Mouse (Mus musculus) stomach, embryonic 16.5 days (tissue): ENCODE measurements around the gene Nomo1. TPM values are rescaled to one million over a fixed set of nuclear protein-coding genes. Genes with fewer than 3 reads are reported as not detected.

ENCODE experiments used
- ATAC-seq: fragments of 200-750 bp; cut with Nextera tagmentation; 2 replicates; pipeline ENCODE4 v1.8.0; 2017; ENCODE audit warnings: moderate number of reproducible peaks, moderate TSS enrichment; ENCODE audit not compliant: insufficient read depth, low FRiP score
- H3K27ac ChIP-seq: fragments of 300-500 bp; sonication (generic); 2 replicates; pipeline ENCODE4 v1.5.1; 2014; ENCODE audit warnings: low read length
- H3K27me3 ChIP-seq: fragments of 300-500 bp; sonication (generic); 2 replicates; pipeline ENCODE4 v1.6.1; 2014; ENCODE audit warnings: low read length, control low read depth, mixed read lengths; ENCODE audit not compliant: control insufficient read depth, insufficient read depth
- H3K36me3 ChIP-seq: fragments of 300-500 bp; sonication (generic); 2 replicates; pipeline ENCODE4 v1.6.1; 2014; ENCODE audit warnings: low read length; ENCODE audit not compliant: control insufficient read depth, insufficient read depth
- H3K4me1 ChIP-seq: fragments of 300-500 bp; sonication (generic); 2 replicates; pipeline ENCODE4 v1.6.1; 2014; ENCODE audit warnings: low read length, control low read depth, mixed read lengths; ENCODE audit not compliant: control insufficient read depth, insufficient read depth
- H3K4me2 ChIP-seq: fragments of 300-500 bp; sonication (generic); 2 replicates; pipeline ENCODE4 v1.6.1; 2014; ENCODE audit warnings: low read depth, low read length, mixed read lengths
- H3K4me3 ChIP-seq: fragments of 300-500 bp; sonication (generic); replicated peaks from 2 replicates; pipeline ENCODE4 v1.5.1; 2014; ENCODE audit warnings: mild to moderate bottlenecking, low read length
- H3K9ac ChIP-seq: fragments of 300-500 bp; sonication (generic); 2 replicates; pipeline ENCODE4 v1.6.1; 2014; ENCODE audit warnings: low read length
- H3K9me3 ChIP-seq: fragments of 300-500 bp; sonication (generic); replicated peaks from 2 replicates; pipeline ENCODE4 v1.6.1; 2016; ENCODE audit warnings: low read length, control low read depth; ENCODE audit not compliant: control insufficient read depth
- WGBS: fragments of 180-500 bp; shearing (Covaris S2); extraction: QIAGEN DNeasy Blood & Tissue Kit; methylation state at CpG from one replicate; pipeline ENCODE4 v1.1.7; 2014; 5-methylcytosine and 5-hydroxymethylcytosine counted together
- polyA plus RNA-seq: library from polyadenylated mRNA; unstranded; fragments of >200 nt; fragmentation: Nextera tagmentation; extraction: Ambion mirVana; gene quantifications from 2 replicates; pipeline ENCODE4 v1.2.1, GENCODE M21; 2015

Nomo1 gene
- polyA plus RNA-seq, 1 experiment from 2014 or later = 46.5 TPM

DNA sequence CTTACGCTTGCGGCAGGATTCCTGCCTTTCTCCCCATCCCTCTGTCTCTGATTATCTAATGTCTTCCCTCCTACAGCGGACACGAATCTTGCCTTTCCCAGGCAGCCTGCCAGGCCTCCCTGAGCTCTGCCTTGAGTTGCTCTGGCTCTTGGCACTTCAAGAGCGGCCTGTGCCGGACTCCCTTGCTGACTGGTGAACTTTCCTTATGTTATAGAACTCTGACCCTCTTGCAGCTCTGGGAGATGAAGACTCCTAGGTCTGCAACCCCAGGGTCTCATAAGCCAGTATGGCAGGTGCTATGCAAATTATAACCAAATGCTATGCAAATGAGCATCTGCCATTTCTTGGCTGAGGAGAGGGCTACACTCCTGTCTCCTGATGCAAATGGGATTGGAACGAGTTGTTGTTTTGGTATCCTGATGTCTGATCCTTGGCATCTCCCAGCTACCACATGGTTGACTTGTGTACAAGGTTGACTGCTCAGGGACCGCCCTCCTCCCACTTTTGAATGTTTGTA, 69.6 kb downstream of the Nomo1 start:
- no peak for ATAC-seq
- Histone ChIP-seq H3K36me3 (no peaks in the 10 kb centered on the region), H3K4me2 (no peak overlapping the region), H3K9ac (no peak overlapping the region), H3K27me3 (0 out of 2 replicates have a peak, but pooled peaks cover 3% of the 10 kb centered on the region), H3K4me3 (no peak overlapping the region), H3K9me3 (no peaks in the 10 kb centered on the region), H3K4me1 (peaks cover 4% of the 10 kb centered on the region; the same call in 1 of the 2 replicates), H3K27ac (no peak overlapping the region)
- 76% methylated on average over 8 of the region's 8 CpGs for WGBS

DNA sequence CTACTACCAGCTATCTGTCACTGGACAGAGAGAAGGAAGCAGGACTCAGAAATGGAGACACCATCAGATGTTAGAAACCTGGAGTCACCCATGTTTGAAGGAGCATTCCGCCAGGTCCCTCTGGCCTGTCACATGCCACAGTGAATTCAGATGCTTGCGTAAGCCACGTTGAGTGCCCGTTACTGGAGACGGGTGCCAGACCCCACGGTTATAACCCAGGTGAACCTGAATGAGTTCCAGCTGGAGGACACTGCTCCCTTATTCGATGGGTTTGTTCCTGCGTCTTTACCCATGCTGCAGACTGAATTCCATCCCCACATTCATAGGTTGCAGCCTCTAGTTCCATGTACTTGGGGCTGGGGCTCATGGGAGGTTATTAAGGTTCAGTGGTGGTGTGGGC, 70.3 kb downstream of the Nomo1 start:
- Histone ChIP-seq H3K27ac (no peak overlapping the region), H3K9ac (no peak overlapping the region), H3K36me3 (no peaks in the 10 kb centered on the region), H3K4me1 (peaks cover 4% of the 10 kb centered on the region; the same call in 1 of the 2 replicates), H3K9me3 (no peaks in the 10 kb centered on the region), H3K4me3 (no peak overlapping the region), H3K27me3 (0 out of 2 replicates have a peak, but pooled peaks cover 3% of the 10 kb centered on the region), H3K4me2 (no peak overlapping the region)
- no peak for ATAC-seq
- 82% methylated on average over 8 of the region's 8 CpGs for WGBS

DNA sequence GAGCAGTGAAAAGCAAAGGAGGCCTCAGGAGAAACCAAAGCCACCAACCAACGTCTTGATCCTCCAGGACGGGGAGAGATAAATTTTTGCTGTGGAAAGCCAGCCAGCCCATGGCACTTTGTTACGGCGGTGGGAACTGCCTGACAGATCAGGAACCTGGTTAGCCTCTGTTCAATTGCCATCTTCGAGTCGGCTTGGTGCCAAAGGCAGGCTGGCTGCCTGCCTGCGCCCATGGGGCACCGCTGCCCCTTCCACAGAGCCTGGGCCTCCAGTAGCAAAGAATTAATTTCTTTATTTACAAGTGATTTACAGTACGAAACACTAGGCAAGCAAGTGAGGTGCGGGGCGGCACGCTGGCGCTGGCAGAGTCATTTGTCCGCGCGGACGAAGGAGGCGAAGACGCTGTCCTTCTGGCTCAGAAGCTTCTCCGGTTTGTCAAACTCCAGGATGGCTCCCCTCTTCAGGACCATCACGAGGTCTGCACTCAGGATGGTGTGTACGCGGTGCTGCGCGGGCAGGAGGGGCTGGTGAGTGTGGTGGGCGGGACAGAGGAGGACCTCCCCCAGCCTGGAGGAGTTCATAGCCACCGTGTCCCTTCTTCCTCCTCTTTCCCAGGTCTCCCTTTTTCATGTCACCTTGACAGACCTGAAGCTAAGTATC, 70.9 kb downstream of the Nomo1 start:
- H3K9ac ChIP-seq = no peak overlapping the region
- H3K36me3 ChIP-seq = no peaks in the 10 kb centered on the region
- no peak overlapping the region for H3K27ac ChIP-seq
- no peak for ATAC-seq
- no peaks in the 10 kb centered on the region for H3K9me3 ChIP-seq
- peaks cover 4% of the 10 kb centered on the region; the same call in 1 of the 2 replicates for H3K4me1 ChIP-seq
- 0 out of 2 replicates have a peak, but pooled peaks cover 3% of the 10 kb centered on the region for H3K27me3 ChIP-seq
- H3K4me2 ChIP-seq = no peak overlapping the region
- no peak overlapping the region for H3K4me3 ChIP-seq
- 78% methylated on average over 27 of the region's 27 CpGs for WGBS

DNA sequence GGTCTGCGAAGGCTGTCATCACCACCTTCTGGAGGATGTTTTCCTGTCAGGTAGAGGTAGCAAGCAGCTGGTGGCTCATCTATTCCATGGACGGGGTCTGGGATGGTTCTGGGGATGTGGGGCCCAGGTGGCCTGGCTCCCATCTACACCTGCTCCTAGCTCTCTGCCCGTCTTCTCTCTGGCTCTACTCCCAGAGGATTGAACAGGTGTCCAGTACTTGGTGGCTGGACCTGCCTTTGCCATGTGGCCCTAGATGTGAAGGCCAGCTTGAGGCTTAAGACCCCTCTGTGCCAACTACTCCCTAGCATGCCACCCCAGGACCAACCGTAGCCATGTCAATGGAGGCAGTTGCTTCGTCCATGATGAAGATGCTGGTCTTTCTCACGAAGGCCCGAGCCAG, 72.0 kb downstream of the Nomo1 start:
- Histone ChIP-seq H3K27ac (no peak overlapping the region), H3K27me3 (no peaks in the 10 kb centered on the region), H3K9me3 (no peaks in the 10 kb centered on the region), H3K4me1 (peaks cover 4% of the 10 kb centered on the region; the same call in 1 of the 2 replicates), H3K4me3 (no peak overlapping the region), H3K9ac (no peak overlapping the region), H3K36me3 (no peaks in the 10 kb centered on the region), H3K4me2 (no peak overlapping the region)
- 91% methylated on average over 7 of the region's 7 CpGs for WGBS
- ATAC-seq = no peak

DNA sequence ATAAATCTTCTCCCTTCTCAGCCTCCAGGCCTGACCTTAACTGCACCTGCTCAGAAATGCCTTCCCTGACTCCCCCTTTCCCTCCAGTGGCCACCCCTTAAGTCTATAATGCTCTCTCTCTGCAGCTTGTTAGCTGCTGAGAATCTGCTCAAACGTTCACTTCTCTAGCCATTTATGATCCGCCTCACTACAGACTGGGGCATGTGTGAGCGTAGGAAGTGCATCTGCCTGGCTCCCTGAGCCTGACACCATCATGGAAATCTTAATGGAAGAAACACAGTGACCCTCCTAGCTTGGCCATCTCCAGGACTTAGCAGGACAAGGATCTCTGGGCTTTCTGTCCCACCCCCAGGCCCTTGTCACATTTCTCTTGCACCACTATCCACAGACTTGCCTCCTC, 76.6 kb downstream of the Nomo1 start:
- no peak overlapping the region for H3K4me2 ChIP-seq
- H3K9ac ChIP-seq = no peak overlapping the region
- no peaks in the 10 kb centered on the region for H3K9me3 ChIP-seq
- no peaks in the 10 kb centered on the region for H3K36me3 ChIP-seq
- no peak for ATAC-seq
- no peak overlapping the region for H3K27ac ChIP-seq
- no peaks in the 10 kb centered on the region for H3K4me1 ChIP-seq
- no peak overlapping the region for H3K4me3 ChIP-seq
- no peaks in the 10 kb centered on the region for H3K27me3 ChIP-seq
- WGBS = 73% methylated on average over 3 of the region's 3 CpGs

DNA sequence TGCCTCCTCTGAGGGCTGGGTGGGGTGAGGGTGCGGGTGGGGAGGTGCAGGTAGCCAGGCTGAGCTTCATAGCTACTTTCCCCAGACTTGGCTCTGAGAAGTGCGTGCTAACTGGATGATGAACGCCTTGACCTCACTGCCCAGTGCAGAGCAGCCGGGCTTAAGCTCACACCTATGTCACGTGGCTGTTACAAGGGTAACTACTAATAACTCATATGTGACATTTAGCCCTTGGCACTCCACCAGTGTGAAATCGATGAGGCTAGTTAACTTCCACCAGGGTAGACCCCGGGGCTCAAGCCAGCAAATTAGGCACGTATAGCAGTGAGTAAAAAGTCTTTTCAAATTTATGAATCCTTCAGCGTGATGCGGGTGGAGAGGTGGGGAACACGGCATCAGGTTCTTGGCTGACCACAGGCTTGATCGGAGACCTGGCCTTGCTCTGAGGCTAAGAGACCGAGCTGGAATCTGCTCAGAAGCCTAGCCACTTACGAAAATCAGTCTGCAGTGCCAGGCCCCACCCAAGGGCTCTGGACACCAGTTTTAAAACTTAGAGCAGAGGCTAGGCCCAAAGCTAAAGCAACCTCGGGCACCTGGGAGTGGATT, 77.8 kb downstream of the Nomo1 start:
- H3K9ac ChIP-seq = no peak overlapping the region
- ATAC-seq = 0 out of 2 replicates have a peak, but pooled peaks have one; percentile 9

DNA sequence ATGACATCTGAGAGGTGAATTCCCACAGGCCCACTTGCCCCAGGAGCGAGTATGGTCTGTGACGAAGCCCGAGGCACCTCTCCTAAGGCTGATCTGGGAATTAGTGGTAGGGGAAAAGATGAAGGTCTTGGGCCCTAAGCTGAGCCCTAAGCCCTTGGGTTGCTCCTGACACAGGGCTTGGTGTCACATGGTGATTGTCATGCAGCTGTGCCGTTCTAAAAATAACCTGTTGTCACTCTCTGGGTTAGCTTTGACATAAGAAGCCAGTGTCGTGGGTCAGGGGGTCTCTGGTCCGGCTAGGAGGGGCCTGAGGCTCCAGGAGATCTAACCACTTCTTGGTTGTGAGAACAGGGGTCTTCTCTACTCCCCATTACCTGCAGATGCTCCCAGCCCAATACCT, 78.4 kb downstream of the Nomo1 start:
- no peaks in the 10 kb centered on the region for H3K36me3 ChIP-seq
- WGBS = 74% methylated on average over 6 of the region's 6 CpGs
- no peak for ATAC-seq
- H3K27ac ChIP-seq = no peak overlapping the region
- no peak overlapping the region for H3K4me3 ChIP-seq
- H3K9ac ChIP-seq = no peak overlapping the region
- no peaks in the 10 kb centered on the region for H3K4me1 ChIP-seq
- H3K9me3 ChIP-seq = no peaks in the 10 kb centered on the region
- no peak overlapping the region for H3K4me2 ChIP-seq
- H3K27me3 ChIP-seq = no peaks in the 10 kb centered on the region

More for the DNA sequence above, 77.8 kb downstream of the Nomo1 start:
- no peaks in the 10 kb centered on the region for H3K9me3 ChIP-seq
- no peak overlapping the region for H3K27ac ChIP-seq
- no peak overlapping the region for H3K4me2 ChIP-seq
- H3K4me1 ChIP-seq = no peaks in the 10 kb centered on the region
- 73% methylated on average over 15 of the region's 15 CpGs for WGBS
- H3K4me3 ChIP-seq = no peak overlapping the region
- no peaks in the 10 kb centered on the region for H3K27me3 ChIP-seq
- H3K36me3 ChIP-seq = no peaks in the 10 kb centered on the region

DNA sequence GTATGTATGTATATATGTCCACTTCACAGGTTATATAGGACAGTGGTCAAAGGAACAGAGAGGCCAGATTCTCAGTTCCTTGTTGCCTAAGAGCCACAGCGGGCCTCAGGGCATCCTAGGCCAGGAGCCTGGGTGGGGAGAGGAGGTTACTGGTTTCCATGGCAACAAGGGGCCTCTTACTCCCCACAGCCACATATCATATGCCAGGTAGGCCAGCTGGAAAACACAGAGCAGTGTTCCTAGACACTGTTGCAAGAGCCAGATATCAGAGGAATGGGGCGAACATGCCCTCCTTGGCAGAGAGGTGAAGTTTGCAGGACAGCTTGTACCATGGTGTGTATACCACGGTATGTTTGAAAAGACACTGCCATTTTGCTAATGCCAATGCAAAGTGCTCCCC, 79.9 kb downstream of the Nomo1 start:
- H3K9me3 ChIP-seq = no peaks in the 10 kb centered on the region

DNA sequence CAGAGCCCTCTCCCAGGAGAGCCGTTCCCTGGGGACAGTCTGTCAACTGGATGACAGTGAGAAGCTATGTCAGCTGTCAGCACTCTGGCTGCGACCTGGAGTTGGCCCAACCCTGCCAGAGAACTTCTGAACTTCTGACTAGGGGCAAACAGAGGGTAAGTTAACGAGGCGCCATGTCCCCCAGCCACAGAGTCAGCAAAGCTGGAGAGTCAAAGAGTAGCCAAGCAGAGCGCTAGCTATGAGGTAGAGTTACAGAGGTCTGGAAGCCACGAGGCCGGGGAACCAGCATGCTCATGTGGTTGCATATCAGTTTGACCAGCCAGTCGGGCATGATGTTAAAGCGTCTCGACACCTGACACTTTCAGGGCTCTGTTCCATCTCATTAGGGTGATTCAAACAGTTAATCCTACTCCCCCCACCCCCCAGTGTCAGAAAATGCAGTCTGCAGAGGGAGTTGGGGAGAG, 82.7 kb downstream of the Nomo1 start:
- H3K27me3 ChIP-seq = no peaks in the 10 kb centered on the region
- no peaks in the 10 kb centered on the region for H3K9me3 ChIP-seq
- no peak overlapping the region for H3K27ac ChIP-seq
- H3K9ac ChIP-seq = no peak overlapping the region
- H3K36me3 ChIP-seq = no peaks in the 10 kb centered on the region
- no peaks in the 10 kb centered on the region for H3K4me1 ChIP-seq
- no peak for ATAC-seq
- H3K4me2 ChIP-seq = no peak overlapping the region
- H3K4me3 ChIP-seq = no peak overlapping the region
- WGBS = 52% methylated on average over 10 of the region's 10 CpGs

More for the DNA sequence above, 79.9 kb downstream of the Nomo1 start:
- Histone ChIP-seq H3K4me1 (no peaks in the 10 kb centered on the region), H3K27me3 (no peaks in the 10 kb centered on the region), H3K4me3 (no peak overlapping the region), H3K27ac (no peak overlapping the region), H3K36me3 (no peaks in the 10 kb centered on the region), H3K9ac (no peak overlapping the region), H3K4me2 (no peak overlapping the region)
- WGBS = 51% methylated on average over 3 of the region's 3 CpGs
- ATAC-seq = no peak
